Mouse (Mus musculus) gastrocnemius, postnatal 25 days (tissue): ENCODE measurements around the gene Cdc34b. TPM values are rescaled to one million over a fixed set of nuclear protein-coding genes. Genes with fewer than 3 reads are reported as not detected.
"Not testable (repeated sequence)": the region's sequence is repeated elsewhere in the genome, so short reads cannot be mapped to it uniquely, and the experiment has no call there.

Experiments used
- DNase-seq: peaks from one replicate; pipeline ENCODE4 v3.0.0; 2022
- long read RNA-seq, 2 experiments: library from polyadenylated mRNA; stranded (forward); transcript quantifications; one replicate each; pipeline ENCODE4 v2.0.0; 2021
- total RNA-seq, 2 experiments: library from RNA; stranded (reverse); gene quantifications; 1 replicate in 1 of 2; 2 replicates in 1 of 2; pipeline ENCODE4 v1.2.3; 2021

The Cdc34b gene
- total RNA-seq: 1 to 10 TPM in 1 of 2 experiments, under 1 TPM in 1; 0.67 to 1.1 TPM
- long read RNA-seq, experiment 1: 0 reads
- long read RNA-seq, experiment 2: 0 reads

DNA sequence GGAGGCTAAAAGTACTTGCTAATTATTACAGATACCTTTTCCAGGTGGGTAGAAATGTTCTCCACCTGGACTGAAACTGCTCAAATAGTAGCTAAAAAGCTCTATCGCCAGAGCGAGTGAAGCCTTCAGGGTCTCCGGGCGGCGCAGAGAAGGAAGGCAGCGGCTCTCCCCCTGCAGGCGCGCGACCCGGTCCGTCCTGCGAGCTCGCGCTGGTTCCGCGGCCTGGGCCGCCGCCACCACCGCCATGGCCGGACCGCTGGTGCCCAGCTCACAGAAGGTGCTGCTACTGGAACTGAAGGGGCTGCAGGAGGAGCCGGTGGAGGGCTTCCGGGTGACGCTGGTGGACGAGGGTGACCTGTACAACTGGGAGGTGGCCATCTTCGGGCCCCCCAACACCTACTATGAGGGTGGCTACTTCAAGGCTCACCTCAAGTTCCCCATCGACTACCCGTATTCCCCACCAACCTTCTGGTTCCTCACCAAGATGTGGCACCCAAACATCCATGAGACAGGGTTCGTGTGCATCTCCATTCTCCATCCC is at the start of gene Cdc34b:
Gene Cdc34b, plus strand, starts transcription at position 51 of the 541 bp plus-strand sequence.
- no peak for DNase-seq

DNA sequence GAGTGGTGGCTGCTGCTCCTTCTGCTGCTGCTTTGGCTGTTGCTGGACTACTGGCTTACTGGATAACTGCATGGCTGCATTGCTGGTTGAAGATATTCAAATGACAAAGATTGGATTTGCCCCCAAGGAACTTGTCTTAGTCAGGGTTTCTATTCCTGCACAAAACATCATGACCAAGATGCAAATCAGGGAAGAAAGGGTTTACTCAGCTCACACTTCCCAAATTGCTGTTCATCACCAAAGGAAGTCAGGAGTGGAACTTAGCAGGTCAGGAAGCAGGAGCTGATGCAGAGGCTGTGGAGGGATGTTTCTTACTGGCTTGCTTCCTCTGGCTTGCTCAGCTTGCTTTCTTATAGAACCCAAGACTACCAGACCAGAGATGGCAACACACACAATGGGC is 49.1 kb upstream of the Cdc34b start:
- not testable (repeated sequence) for DNase-seq

DNA sequence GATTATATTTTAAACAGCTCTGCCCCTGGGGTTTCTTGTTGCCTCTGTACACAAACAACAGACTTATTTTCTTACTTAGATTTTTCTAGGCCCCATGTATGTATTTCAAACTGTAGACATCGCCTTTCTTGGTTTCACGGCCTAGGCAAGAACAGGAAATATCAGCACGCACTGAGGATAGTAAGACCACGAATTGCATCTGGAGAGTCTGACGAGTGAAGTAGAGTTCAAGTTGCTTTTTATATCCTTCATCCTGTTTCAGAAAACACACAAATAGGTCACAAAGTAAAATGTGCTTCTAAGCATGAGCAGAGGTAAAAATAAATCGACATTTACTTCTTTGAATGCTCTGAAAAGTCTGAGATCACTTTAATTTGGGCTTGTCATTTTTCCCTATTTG is 46.1 kb upstream of the Cdc34b start:
- DNase-seq: no peak

DNA sequence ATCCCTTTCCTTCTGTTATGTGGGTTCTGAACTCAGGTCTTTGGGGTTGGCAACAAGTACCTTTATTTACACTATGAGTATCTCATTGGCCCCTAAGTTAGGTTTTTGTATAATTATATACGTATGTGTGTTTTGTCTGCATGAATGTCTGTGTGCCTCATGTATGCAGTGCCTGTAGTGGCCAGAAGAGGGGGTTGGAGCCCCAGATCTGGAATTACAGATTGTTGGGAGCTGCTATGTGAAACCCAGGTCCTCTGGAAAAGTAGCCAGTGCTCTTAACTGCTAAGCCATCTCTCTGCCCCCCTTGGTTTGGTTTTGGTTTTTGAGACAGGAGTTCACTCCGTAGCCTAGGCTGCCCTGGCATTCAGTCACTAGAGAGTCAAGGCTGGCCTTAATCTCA is 44.4 kb upstream of the Cdc34b start:
- no peak for DNase-seq

DNA sequence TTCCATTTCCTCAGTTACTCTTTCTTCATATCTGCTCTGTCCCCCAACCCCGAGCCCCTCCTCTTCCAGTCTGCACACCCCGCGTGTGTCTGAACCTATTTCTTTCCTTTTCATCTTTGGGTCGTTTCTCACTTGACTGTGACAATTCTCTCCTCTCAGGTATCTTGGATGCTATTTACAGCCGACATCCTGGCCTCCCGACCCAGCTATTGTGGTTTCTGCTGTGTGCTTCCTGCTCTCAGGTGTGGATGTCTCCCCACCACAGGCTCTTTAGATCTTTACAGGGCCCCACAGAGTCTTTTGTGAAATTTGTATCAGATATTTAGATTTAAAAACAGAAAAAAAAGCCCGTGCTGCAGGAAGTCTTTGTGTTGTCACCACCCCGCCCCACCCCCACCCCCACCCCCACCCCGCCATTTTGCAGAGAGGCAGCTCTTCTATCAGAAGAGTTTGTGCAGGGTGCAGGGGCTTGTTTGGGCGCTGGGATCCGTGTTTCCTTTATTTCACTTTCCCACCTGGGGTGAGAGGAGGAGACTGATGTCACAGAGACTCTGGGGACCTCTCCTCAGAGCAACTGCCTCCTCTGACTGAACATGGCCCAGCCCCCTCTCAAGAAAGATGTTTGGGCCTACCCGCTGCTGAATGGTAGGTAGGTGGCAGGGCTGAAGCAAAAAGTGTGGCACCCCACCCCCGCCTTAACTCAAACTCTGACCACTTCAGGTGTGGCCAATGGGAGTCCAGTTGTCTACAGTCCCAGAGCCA is 43.7 kb upstream of the Cdc34b start:
- no peak for DNase-seq

DNA sequence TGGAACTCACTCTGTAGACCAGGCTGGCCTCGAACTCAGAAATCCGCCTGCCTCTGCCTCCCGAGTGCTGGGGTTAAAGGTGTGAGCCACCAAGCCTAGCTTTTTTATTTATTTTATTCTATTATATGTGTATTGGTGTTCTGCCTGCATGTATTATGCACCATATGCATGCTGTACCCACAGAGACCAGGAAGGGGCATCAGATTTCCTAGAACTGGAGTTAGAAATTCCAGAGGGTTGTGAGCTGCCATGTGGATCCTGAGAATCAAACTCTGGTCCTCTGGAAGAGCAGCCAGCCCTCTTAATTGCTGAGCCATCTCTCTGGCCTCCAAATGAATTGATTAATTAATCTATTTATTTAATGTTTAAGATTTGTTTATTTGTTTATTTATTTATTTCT is 42.2 kb upstream of the Cdc34b start:
- no peak for DNase-seq

DNA sequence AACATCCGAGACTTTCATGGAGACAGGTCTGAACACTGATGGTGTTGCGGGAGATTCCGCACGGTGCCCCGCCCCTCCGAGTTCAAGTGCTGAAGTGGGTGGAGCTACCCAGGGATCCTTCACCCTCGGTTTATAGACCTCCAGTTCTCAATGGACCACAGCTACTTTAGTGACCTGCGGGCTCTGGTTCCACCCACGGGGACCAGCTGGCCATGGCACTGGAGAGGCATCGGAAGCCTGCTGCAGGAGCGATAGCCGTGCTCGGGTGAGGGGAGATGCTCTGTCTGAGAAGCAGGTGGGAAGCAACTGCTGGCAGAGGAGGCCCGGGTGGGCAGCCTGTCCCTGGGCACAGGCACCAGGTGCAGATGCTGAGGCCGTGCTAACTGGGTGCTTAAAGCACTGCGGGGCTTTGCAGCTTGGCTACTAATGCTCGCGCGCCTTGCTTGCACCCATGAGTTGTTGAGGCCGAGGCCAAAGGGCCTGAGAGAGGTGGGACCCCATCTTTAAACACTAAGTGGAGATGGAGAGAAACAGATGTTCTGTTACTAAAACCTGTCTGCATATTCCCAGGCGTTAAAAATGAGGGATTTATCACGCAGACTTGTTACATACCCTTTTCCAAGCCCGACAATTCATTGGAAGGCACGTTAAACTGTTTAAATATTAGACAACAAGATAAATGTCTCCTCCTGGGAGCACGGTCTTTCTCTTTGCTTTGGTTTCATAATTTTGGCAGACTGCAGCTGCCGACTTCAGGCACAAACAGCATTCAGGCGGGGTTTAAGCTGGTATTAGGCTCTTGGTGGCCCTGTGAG is 40.0 kb upstream of the Cdc34b start:
- no peak for DNase-seq

DNA sequence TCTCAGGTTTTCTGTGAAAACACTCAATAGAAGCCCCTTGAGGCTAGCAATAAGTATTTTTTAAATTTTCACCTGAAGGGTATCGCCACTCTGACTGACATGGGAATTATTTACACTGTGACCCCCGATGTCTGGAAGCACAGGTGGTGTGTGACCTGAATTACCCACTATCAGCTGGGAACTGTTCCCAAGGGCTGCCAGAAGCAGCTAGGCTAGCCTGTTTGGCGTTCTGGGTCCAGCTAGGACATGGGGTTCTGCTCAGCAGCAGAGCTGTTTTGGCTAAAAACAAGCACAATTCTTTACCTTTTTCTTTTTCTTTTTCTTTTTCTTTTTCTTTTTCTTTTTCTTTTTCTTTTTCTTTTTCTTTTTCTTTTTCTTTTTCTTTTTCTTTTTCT is 39.4 kb upstream of the Cdc34b start:
- DNase-seq: no peak

DNA sequence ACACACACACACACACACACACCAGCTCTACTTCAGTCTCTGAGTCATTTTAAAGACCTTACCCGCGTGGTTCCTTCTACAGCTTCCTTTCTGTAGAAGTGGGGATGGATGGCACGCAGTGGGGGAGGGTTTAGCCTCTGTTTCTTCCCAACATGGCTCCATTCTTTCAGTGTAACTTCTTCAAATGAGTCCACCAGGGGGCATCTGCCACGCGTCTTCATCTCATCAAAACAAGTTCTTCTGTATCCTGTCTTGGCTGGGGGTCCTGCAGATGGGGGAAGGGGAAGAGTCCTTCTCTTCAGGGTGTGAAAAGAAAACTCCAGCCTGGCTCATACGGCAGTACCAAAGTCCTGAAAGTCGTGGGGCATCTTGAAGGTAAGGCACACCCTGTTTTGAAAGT is 37.6 kb upstream of the Cdc34b start:
- DNase-seq: no peak

DNA sequence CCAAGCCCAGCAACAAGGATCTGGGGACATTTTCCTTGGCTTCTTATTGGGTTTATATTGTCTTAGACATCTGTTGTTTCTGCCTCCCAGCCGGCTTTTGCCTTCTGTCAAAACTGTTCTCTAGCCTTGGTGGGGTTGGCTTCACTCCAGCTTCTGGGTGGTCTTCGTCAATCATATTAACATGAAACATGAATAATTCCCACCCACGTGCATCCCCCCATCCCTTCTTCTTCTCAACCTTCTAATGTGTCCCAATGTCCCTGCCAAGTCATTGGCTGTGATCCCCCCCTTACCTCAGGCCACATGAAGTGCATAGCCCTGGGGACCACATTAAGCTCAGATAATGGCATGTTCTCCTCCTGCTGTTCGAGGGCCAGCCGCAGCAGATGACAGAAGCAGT is 37.1 kb upstream of the Cdc34b start, which contains the start of gene Gm11541:
Gene Gm11541, minus strand, starts transcription at position 28 of the 400 bp plus-strand sequence.
- no peak for DNase-seq

DNA sequence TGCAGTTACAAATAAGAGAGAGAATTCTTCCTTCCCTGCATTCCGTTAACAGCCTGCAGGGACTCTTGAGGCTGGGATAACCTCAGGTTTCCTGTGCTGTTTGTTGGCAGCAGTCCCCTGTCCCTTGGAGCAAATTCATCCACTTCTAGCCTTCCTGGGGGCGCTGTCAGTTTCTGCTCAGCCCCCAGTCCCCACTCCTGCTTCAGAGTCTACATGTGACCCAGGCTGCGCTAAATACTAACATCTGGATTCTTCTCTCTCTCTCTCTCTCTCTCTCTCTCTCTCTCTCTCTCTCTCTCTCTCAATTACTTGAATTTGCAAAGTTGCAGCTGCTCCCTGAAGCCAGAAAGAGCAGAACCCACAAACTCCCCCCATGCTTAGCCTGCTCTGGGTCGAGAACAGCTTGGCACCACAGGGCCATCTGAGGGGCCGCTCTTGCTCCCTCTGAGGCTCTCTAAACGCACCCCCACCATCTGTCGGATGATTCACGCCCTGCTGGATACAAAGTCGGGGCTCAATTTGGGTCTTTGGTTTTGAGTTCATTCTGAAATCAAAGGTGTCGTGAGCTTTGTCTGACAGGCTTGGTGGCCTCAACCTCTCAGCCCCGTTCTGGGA is 28.2 kb upstream of the Cdc34b start:
- DNase-seq: no peak

DNA sequence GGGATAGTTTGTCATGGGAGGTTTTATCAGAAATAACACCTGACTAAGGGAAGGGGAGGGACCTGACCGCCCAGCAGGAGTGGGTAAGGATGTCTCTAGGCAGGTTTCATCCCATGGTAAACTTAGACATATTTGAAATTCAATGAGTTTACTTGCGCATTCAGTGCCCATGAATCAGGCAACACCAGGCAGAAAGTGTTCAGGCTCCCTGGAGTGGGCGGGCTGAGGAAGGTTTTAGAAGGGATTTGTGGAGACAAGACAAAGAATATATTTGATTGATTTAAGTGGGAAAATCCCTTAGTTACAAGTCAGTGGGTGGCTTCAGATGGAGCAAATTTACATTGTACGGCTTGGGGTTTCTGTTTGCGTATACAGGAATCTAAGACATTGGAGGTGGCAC is 26.0 kb upstream of the Cdc34b start:
- no peak for DNase-seq

DNA sequence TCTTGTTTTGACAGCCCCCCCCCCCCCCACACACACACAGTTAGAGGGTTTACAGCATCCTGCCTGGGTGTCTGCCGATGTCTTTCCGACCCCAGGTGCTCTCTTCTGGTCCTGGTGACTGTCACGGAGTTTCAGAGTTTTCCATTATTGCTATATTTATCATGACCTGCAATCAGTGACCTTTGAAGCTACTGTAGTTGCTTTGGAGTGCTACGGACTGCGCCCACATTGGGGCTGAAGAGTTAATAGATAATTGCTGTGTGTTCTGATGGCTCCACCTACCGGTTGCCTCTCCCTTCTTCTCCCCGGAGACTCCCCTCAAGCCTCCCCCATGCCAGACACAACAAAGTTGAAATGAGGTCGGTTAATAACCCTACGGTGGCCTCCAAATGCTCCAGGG is 24.8 kb upstream of the Cdc34b start:
- peak; percentile 11 for DNase-seq

DNA sequence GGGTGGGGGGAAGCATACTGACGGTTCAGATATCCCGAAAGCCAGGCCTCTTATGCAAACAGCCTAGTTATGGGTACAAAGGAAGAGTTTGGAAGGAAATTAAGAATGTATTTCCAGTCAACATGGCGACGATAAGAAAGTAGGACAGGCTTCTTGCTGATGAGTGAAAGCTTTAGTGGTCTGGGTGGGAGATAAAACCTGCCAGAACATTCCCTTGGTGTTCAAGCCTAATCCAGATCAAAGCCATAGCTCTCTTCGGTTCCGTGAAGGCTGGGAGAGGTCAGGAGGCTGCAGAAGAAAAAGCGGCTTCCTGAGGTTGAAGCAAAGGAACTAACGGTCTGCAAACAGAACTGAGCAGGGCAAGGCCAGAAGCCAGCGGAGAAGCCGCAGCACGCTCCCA is 24.3 kb upstream of the Cdc34b start:
- DNase-seq: no peak

DNA sequence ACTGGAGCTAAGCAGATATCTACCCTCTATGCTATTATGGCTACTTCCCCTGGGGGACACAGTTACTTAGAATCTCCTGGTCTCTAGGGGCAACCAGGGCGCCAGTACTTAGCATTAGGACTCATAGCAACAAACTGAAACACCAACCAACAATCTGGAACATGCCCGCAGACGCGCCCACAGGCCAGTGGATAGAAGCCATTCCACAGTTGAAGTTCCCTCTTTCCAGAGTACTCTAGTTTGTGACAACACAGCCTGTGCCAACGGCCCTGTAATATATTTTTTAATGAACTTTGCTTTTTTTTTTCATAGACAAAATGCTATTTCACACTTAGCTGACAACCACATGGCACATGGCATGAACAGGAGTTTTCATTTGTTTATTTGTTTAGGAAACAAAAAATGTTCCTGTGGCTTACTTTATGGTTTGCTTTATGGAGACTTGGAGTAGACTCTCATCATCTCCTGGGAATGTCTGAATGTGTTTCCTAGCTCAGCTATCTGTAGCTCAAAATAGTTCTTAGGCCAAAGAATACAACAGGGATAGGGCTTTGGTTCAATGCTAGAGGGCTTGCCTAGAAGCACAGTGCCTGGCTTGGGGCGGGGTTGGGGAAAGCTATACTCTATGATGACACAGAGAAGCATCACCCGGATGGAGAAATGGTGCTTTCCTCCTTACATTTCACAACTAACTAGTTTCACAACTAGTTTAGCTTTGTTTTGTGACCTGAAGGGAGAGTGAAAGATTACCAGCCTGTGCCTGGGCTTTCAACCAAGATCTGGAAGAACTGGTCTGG is 23.3 kb upstream of the Cdc34b start:
- no peak for DNase-seq

DNA sequence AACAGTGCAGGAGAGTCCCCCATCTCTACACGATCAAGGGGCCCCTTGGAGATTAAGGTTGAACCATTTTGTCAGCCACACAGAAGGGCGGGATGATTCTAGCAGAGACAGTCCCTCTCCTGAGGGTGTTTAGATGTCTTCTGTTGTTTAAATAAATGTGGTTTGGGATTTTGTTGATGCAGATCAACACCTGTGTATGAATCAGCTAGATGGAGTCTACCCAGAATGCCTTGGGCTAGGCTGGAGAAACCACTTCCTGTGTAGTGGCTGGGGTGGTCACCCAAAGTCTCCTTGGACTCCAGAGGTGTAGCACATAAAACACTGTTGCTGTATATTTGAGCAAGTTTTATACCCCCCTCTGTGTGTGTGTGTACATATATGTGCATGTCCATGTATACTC is 22.4 kb upstream of the Cdc34b start:
- no peak for DNase-seq

DNA sequence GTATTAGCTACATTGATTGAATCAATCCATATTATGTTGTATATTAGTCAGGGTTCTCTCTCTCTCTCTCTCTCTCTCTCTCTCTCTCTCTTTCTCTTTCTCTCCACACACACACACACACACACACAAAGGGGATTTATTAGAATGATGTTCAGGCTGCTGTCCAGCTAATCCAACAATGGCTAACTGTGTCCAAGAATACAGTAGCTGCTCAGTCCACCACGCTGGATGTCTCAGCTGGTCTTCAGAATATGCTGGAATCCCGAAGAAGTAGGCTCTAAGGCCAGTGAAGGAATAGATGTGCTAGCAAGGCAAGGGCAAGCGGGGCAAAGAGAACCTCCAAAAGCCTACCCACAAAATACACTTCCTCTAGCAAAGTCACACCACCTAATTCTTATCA is 14.3 kb upstream of the Cdc34b start:
- no peak for DNase-seq

DNA sequence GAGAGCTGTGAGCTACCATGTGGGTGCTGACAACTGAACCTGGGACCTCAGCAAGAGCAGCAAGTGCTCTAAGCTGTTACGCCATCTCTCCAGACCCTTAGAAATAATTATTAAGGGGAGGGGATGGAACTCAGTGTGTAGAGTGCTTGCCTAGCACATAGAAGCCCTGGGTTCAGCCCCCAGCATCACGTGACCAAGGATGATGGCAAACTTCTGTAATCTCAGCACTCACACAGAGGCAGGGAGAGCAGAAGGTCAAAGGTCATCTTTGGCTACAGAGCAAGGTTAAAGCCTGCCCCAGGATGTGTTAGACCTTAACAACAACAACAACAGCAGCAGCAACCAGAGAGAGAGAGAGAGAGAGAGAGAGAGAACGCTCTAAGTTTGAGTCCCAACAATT is 13.0 kb upstream of the Cdc34b start:
- DNase-seq: no peak

DNA sequence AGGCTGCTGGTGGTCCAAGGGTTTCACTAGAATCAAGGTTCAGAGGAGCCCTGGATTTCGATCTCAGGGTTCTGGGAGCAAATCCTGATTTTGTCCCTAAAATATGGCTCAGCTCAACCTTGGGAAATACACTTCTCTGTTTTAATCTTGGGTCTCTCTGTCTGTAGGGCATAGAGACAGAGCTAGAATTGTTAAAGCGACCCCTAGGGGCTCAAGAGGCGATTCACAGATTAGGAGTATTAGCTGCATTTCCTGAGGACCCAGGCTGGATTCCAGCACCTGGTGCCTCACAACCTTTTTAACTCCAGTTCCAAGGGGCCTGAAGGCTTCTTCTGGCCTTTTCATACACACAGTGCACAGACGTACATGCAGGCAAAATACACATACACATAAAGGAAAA is 12.0 kb upstream of the Cdc34b start:
- no peak for DNase-seq

DNA sequence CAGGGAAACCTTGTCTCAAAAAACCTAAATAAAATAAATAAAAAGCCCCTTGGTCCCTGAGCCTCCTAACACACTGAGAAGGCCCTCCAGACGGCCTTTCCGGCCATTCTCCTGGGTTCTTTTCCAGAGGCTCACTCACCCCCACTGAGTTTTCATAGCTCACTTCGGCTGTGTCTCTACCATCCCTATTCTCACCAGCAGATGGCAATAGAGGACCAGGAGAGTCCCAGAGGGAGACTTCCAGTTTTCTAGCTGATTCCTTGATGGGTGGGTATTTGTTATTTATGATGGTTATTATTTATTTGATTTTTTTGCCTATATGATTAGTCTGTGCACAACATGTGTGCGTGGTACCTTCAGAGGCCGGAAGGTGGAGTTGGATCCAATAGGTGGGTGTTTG is 11.3 kb upstream of the Cdc34b start:
- DNase-seq: peak; percentile 27

DNA sequence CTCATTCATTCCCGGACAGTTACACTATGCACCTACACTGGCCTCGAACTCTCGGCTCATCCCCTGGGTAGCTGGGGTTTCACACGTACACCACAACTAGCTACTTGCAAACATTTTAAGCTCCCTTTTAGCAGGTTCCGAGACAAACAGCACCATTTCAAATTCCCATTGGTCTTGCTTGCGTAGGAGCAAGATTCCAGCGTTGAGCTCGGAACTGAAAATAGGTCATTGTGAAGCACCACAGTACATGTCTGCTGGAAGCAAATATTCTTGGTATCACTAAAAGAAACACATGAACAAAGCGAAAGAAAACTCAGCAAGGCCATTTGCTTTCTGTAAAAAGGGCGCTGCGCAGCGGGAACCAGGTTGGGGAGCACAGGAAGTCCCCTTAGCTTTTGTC is 10.4 kb upstream of the Cdc34b start:
- DNase-seq: no peak

DNA sequence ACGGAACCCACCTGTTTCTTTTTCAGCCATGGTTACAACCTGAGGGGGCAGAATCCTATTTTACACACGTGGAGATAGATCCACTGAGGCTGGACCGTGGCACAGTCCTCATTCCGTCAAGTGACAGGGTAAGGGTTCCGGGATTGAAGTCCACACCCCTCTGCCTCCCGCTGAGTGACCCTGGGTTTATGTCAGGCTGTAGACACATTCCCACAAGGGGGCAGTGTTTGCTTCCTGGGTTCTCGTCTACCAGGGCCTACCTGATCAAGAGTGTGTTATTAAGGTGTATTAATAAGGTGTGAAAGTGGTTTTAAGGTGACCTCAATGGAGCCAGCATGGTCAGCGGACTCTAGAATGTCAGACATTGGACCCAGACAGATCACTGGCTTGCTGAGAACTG is 8.8 kb upstream of the Cdc34b start:
- no peak for DNase-seq
